Mouse (Mus musculus) ES-Bruce4 (cell line): ENCODE measurements at regions not wholly inside any gene's neighbourhood (a gene's known extent, or its start where the extent isn't known, plus 50 kb on each side); places are given as distances from the start of the nearest gene placed in this dataset.

Experiments used
- CTCF ChIP-seq: IDR thresholded peaks from one replicate; pipeline ENCODE4 v1.8.1; 2011; ENCODE audit warnings: low read depth, low read length
- POLR2A ChIP-seq: IDR thresholded peaks from one replicate; pipeline ENCODE4 v1.8.1; 2011; ENCODE audit warnings: low read length; ENCODE audit not compliant: insufficient read depth

DNA sequence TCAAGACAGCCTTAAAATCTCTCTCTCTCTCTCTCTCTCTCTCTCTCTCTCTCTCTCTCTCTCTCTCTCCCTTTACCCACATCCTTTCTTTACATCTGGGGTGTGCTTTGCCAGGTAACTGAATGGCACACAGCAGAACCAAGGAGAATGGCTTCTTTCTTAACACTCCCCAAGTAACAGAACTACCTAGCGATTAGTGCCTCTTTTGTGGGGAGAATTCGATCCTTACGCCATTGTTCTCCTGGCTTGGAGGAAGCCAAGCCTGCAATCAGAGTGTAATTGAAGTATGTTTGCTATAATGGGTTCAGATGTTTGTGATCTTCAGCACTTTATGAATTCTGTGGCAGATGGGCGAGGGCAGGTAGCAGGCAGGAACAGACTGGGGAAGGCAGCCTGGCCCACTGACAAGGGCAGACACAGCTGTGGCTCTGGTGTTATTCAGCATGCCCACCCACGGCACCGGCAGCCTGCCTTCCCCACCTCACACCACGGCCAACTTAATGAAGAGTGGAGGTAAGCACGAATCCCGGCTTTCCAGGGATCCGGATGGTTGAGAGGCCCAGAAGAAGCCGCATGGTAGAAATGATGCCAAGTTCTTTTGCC is 83.0 kb upstream of the Rcn1 start:
- no peak for TF ChIP-seq POLR2A
- no peak for TF ChIP-seq CTCF
